Mouse (Mus musculus): ENCODE data around the gene Mtch1. TPM values are rescaled to one million over a fixed set of nuclear protein-coding genes. Genes with fewer than 3 reads are reported as not detected.
A peak's percentile ranks its signal among the peaks of the same experiment; 100 is the strongest.

Mtch1 gene
- polyA plus RNA-seq, 1 experiment from 2014 or later, result 143 TPM

DNA sequence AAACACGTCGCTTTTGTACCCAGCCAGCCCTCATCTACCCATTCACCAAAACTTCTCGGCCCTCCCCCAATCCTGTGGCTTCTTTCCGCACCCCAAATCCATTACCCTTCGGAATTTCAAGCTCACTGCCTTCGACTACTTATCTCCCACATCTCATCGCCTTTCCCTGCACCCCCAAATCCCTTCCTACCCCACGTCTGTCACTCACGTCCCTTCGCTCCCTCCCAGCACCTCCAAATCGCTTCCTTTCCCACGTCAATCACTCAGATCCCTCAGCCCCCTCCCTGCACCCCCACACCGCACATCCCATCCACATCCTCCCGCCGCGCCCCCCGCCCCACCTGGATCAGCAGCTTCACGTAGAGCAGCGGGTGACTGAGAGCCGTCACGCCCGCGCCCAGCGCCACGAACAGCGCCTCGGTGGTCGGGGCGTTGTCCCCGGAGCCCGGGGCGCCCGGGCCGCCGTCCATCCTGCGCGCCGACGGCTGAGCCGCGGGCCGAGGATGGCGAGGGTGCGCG is 549 bp downstream of the Mtch1 start:
- H3K9me3 ChIP-seq (ENCODE audit: control insufficient read depth), result no peaks in the 10 kb centered on the region
- WGBS, result under 1% methylated on average over 43 of the region's 45 CpGs
- peak overlapping the region; percentile 91 for H3K27ac ChIP-seq (ENCODE audit: low read depth, low read length)
- H3K4me3 ChIP-seq (ENCODE audit: low read depth, low read length), result peak overlapping the region; percentile 92
- peak overlapping the region; percentile 90 for H3K9ac ChIP-seq (ENCODE audit: low read depth, low read length)
- H3K27me3 ChIP-seq (replicated peaks; ENCODE audit: control insufficient read depth, insufficient read depth, low read length), result no peaks in the 10 kb centered on the region
- peaks cover 16% of the 10 kb centered on the region; the same call in 1 of the 2 replicates for H3K4me1 ChIP-seq (replicated peaks; ENCODE audit: control insufficient read depth, insufficient read depth, low read length)
- 0 out of 2 replicates have a peak, but pooled peaks cover 17% of the 10 kb centered on the region for H3K36me3 ChIP-seq (ENCODE audit: control insufficient read depth, insufficient read depth)
- TF ChIP-seq CTCF (IDR thresholded peaks at IDR 0.05; ENCODE audit: low read depth), result no peak
- no peak; the same call in 1 of the 2 replicates for ATAC-seq
- peak overlapping the region; percentile 80 for H3K4me2 ChIP-seq (replicated peaks; ENCODE audit: low read depth)

DNA sequence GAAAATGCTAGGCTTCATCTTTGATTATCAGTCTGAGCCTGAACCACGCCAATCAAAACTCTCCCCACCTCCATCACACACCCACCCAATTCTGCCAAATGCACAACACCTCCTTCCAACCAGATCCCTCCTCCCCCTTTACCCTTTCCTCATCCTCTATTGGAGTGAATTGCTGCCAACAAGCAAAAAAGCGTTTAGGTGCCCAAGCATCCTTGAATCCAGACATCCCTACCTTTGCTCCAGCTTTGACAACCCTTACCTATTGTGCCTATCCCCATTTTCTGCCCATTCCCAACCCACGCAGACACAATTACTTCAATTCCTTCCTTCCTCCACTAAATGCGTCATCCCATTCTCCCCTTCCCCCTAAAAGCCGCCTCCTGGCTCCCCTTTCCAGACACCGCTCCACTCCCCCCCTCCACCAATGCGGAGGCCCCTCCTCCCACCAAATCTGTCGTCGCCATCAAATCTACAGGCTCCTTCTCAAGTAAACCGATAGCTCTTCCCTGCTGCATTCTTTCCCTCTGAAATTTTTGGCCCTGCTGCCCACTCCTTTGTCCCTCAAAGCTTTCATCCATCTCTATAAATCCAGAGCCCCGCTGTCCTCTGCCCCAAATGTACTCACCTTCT is 1.1 kb downstream of the Mtch1 start:
- H3K36me3 ChIP-seq (ENCODE audit: control insufficient read depth, insufficient read depth), result 0 out of 2 replicates have a peak, but pooled peaks cover 17% of the 10 kb centered on the region

DNA sequence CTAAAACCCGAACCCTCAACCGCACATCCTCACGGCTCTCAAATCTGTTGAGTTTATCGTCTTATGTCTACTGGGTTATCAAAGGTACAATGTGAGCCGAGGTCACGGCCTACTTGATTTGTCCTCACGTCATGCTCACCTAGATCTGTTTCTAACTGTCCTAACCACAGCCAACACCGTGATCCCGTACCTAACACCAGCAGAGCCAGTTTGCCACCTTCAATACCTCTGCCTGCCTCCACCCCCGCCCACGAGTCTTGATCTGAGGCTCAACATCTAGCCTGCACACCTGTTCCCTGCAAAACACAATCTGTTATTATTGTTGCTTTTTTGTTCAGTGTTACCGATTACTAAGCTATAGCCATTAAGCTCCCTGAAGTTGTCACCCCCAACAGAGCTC is 2.5 kb downstream of the Mtch1 start:
- ATAC-seq, result no peak
- Histone ChIP-seq H3K4me3 (ENCODE audit: low read depth, low read length) (no peak overlapping the region), H3K27ac (ENCODE audit: low read depth, low read length) (no peak overlapping the region), H3K9ac (ENCODE audit: low read depth, low read length) (no peak overlapping the region), H3K27me3 (replicated peaks; ENCODE audit: control insufficient read depth, insufficient read depth, low read length) (no peaks in the 10 kb centered on the region), H3K4me2 (replicated peaks; ENCODE audit: low read depth) (no peak overlapping the region), H3K36me3 (ENCODE audit: control insufficient read depth, insufficient read depth) (0 out of 2 replicates have a peak, but pooled peaks cover 19% of the 10 kb centered on the region), H3K4me1 (replicated peaks; ENCODE audit: control insufficient read depth, insufficient read depth, low read length) (peaks cover 16% of the 10 kb centered on the region; the same call in 1 of the 2 replicates), H3K9me3 (ENCODE audit: control insufficient read depth) (no peaks in the 10 kb centered on the region)
- WGBS, result 89% methylated on average over 12 of the region's 12 CpGs
- no peak for TF ChIP-seq CTCF (IDR thresholded peaks at IDR 0.05; ENCODE audit: low read depth)

More for the DNA sequence above, 1.1 kb downstream of the Mtch1 start:
- Histone ChIP-seq H3K4me3 (ENCODE audit: low read depth, low read length) (peak overlapping the region; percentile 92), H3K4me1 (replicated peaks; ENCODE audit: control insufficient read depth, insufficient read depth, low read length) (peaks cover 16% of the 10 kb centered on the region; the same call in 1 of the 2 replicates), H3K4me2 (replicated peaks; ENCODE audit: low read depth) (peak overlapping the region; percentile 80), H3K27ac (ENCODE audit: low read depth, low read length) (peak overlapping the region; percentile 91), H3K9me3 (ENCODE audit: control insufficient read depth) (no peaks in the 10 kb centered on the region), H3K9ac (ENCODE audit: low read depth, low read length) (peak overlapping the region; percentile 90), H3K27me3 (replicated peaks; ENCODE audit: control insufficient read depth, insufficient read depth, low read length) (no peaks in the 10 kb centered on the region)
- WGBS, result 6% methylated on average over 11 of the region's 11 CpGs
- no peak for TF ChIP-seq CTCF (IDR thresholded peaks at IDR 0.05; ENCODE audit: low read depth)
- no peak for ATAC-seq

DNA sequence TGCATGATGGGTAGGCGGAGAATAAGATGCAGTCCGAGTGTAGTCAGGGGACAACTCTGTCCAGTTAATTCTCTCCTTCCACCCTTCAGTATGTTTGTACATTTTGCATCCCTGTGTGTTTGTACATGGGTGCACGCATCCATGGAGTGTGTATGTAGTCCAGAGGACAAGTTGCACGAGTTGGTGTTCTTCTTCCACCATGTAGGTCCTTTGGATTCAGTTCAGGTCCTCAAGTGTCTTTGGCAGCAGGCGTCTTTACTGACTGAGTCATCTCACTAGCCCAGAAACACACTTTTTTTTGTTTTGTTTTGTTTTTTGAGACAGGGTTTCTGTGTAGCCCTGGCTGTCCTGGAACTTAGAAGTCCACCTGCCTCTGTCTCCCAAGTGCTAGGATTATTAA is 4.5 kb downstream of the Mtch1 start:
- Histone ChIP-seq H3K9ac (ENCODE audit: low read depth, low read length) (no peak overlapping the region), H3K4me3 (ENCODE audit: low read depth, low read length) (no peak overlapping the region), H3K27ac (ENCODE audit: low read depth, low read length) (peak overlapping the region; percentile 71; the same call in 1 of the 2 replicates), H3K36me3 (ENCODE audit: control insufficient read depth, insufficient read depth) (peaks cover 40% of the 10 kb centered on the region), H3K9me3 (ENCODE audit: control insufficient read depth) (no peaks in the 10 kb centered on the region), H3K27me3 (replicated peaks; ENCODE audit: control insufficient read depth, insufficient read depth, low read length) (no peaks in the 10 kb centered on the region), H3K4me1 (replicated peaks; ENCODE audit: control insufficient read depth, insufficient read depth, low read length) (peaks cover 14% of the 10 kb centered on the region; the same call in 1 of the 2 replicates), H3K4me2 (replicated peaks; ENCODE audit: low read depth) (no peak overlapping the region)
- ATAC-seq, result no peak
- no peak for TF ChIP-seq CTCF (IDR thresholded peaks at IDR 0.05; ENCODE audit: low read depth)
- WGBS, result 76% methylated on average over 5 of the region's 5 CpGs

DNA sequence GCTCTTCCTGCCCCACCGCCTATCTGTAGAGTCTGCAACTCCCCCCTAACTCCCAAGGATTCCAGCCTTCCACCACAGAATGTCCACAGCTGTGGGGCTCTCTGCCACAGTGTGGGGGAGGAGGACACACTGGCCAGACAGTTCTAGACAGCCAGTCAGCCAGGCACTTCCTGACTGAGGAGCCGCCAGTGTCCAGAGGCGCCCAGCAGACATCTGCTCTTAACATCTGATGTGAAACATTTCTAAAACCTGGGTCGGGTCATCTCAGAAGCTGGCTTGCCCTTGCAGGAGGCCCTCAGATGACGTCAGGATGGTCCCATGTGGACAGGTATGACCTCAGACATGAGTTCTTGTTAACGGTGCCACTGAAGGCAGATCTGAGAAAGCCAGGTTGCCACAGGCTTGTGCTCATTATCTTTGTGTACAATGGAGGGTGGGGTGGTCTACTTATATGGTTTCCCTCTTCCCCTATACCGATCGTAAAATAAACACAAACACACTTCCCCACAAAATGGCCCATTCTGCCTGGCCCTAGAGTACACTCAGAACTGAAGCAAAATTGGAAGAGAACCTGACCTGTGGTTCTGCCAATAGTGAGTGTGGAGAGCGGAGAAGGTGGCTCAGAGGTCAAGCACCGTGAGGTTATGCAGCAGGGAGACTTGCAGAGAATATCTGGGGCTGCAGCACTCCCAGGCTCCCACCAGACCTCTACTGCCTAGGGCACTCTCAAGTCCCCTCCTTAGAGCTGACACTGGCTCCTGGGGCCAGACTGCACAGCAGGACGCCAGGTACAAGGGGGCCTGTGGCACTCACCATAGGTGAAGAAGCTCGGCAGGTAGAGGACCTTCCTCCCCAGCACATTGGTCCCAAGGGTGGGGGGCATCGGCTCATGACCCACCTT is 5.5 kb downstream of the Mtch1 start:
- Histone ChIP-seq H3K4me1 (replicated peaks; ENCODE audit: control insufficient read depth, insufficient read depth, low read length) (peaks cover 10% of the 10 kb centered on the region; the same call in 1 of the 2 replicates), H3K36me3 (ENCODE audit: control insufficient read depth, insufficient read depth) (peaks cover 47% of the 10 kb centered on the region), H3K4me3 (ENCODE audit: low read depth, low read length) (no peak overlapping the region), H3K4me2 (replicated peaks; ENCODE audit: low read depth) (peak overlapping the region; percentile 48), H3K9ac (ENCODE audit: low read depth, low read length) (no peak overlapping the region), H3K27me3 (replicated peaks; ENCODE audit: control insufficient read depth, insufficient read depth, low read length) (no peaks in the 10 kb centered on the region), H3K9me3 (ENCODE audit: control insufficient read depth) (no peaks in the 10 kb centered on the region), H3K27ac (ENCODE audit: low read depth, low read length) (peak overlapping the region; percentile 71)
- TF ChIP-seq CTCF (IDR thresholded peaks at IDR 0.05; ENCODE audit: low read depth), result 0 out of 2 replicates have a peak, but pooled peaks have one; percentile 1
- WGBS, result 40% methylated on average over 13 of the region's 13 CpGs
- ATAC-seq, result peak; percentile 31; the same call in 1 of the 2 replicates

DNA sequence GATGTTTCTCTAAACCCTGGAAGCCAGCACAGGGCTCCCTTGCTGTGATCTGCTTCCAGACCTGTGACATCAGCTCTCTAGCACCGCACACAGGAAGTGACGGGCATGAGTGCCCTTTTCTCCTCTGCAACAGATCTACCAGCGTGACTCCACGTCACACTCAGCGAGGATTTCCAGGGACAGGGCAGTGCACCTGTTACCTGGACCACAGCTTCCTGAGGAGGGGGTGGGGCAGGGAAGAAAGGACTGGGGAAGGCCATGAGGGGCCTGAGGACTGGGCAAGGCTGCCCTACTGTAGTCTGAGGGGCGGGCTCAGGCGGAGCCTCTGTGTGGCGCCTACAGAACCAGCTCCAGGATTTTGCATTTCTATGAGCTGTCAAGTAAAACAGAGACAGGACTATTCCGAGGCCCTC is 6.1 kb downstream of the Mtch1 start:
- peak overlapping the region; percentile 71 for H3K27ac ChIP-seq (ENCODE audit: low read depth, low read length)
- H3K4me1 ChIP-seq (replicated peaks; ENCODE audit: control insufficient read depth, insufficient read depth, low read length), result peaks cover 9% of the 10 kb centered on the region; the same call in 1 of the 2 replicates
- peak; percentile 52 for ATAC-seq
- no peaks in the 10 kb centered on the region for H3K9me3 ChIP-seq (ENCODE audit: control insufficient read depth)
- peaks cover 53% of the 10 kb centered on the region for H3K36me3 ChIP-seq (ENCODE audit: control insufficient read depth, insufficient read depth)
- H3K4me2 ChIP-seq (replicated peaks; ENCODE audit: low read depth), result peak overlapping the region; percentile 48
- TF ChIP-seq CTCF (IDR thresholded peaks at IDR 0.05; ENCODE audit: low read depth), result peak; percentile 56
- H3K4me3 ChIP-seq (ENCODE audit: low read depth, low read length), result no peak overlapping the region
- no peaks in the 10 kb centered on the region for H3K27me3 ChIP-seq (replicated peaks; ENCODE audit: control insufficient read depth, insufficient read depth, low read length)
- no peak overlapping the region for H3K9ac ChIP-seq (ENCODE audit: low read depth, low read length)
- WGBS, result 28% methylated on average over 9 of the region's 9 CpGs

All from intestine, postnatal 0 days (tissue).